ENCODE assay signal across 12 mouse cellular contexts in genomic region chr3:94463926-94464578, GRCm38 (mm10). TPM values are rescaled to one million over a fixed set of nuclear protein-coding genes. Genes with fewer than 3 reads are reported as not detected.
DNase-seq lines count a peak whose midpoint lies in the region; ATAC-seq and TF ChIP-seq lines count a peak whose summit lies in the region.
"Had no signal": no experiment of that assay in that cellular context is flagged by ENCODE, and none has a peak within 500 bp of the region (broad histone marks: within the 10 kb centered on the region; RNA-seq: fewer than 3 reads in every experiment).

No protein-coding gene starts in this region.

- peak; percentile 30 for DNase-seq in layer of hippocampus, adult 11-12 months (ENCODE audit: low spot score)
- no peak for DNase-seq in layer of hippocampus, postnatal 36 days
- DNase-seq in embryonic facial prominence, embryonic 14.5 days (ENCODE audit: low spot score), result peak; percentile 45
- DNase-seq in limb, embryonic 11.5 days (ENCODE audit: low spot score), result peak; percentile 42
- peak; percentile 82 for DNase-seq in midbrain, postnatal 0 days (ENCODE audit: low spot score)
- DNase-seq in adipocyte (ENCODE audit: low spot score), result no peak
- no peak for DNase-seq in urinary bladder, postnatal 4 days (ENCODE audit: low spot score in 2 of 2)
- DNase-seq in natural killer cell, adult 2 months (ENCODE audit: low spot score in 2 of 2), result no peak
- DNase-seq: liver, postnatal 0 days had no signal

- no peak for TF ChIP-seq CTCF in midbrain, postnatal 0 days (IDR thresholded peaks at IDR 0.05)

- H3K9ac ChIP-seq in embryonic facial prominence, embryonic 14.5 days (ENCODE audit: low read depth, low read length), result no peak overlapping the region
- H3K9ac ChIP-seq in limb, embryonic 11.5 days (ENCODE audit: low read length), result no peak overlapping the region
- H3K9ac ChIP-seq in midbrain, postnatal 0 days (replicated peaks; ENCODE audit: low read length, poor library complexity, severe bottlenecking), result no peak overlapping the region
- H3K9ac ChIP-seq: embryonic facial prominence, embryonic 15.5 days; liver, postnatal 0 days had no signal

- H3K27ac ChIP-seq in embryonic facial prominence, embryonic 14.5 days (replicated peaks; ENCODE audit: low read depth, low read length), result no peak overlapping the region
- H3K27ac ChIP-seq in limb, embryonic 11.5 days (replicated peaks; ENCODE audit: low read depth, low read length), result no peak overlapping the region
- peak overlapping the region; percentile 79 for H3K27ac ChIP-seq in midbrain, postnatal 0 days (ENCODE audit: low read depth, low read length)
- H3K27ac ChIP-seq: embryonic facial prominence, embryonic 15.5 days had no signal

- H3K4me1 ChIP-seq in embryonic facial prominence, embryonic 14.5 days (ENCODE audit: control insufficient read depth, insufficient read depth, low read length), result no peaks in the 10 kb centered on the region
- peaks cover 11% of the 10 kb centered on the region for H3K4me1 ChIP-seq in limb, embryonic 11.5 days (ENCODE audit: control insufficient read depth, insufficient read depth, low read length)
- peaks cover 21% of the 10 kb centered on the region for H3K4me1 ChIP-seq in midbrain, postnatal 0 days (ENCODE audit: insufficient read depth, low read length)
- H3K4me1 ChIP-seq: embryonic facial prominence, embryonic 15.5 days had no signal

- 49% methylated on average over 11 of the region's 11 CpGs for WGBS in embryonic facial prominence, embryonic 14.5 days
- 68% methylated on average over 11 of the region's 11 CpGs for WGBS in limb, embryonic 11.5 days
- WGBS in midbrain, postnatal 0 days, result 28% methylated on average over 11 of the region's 11 CpGs

- ATAC-seq in embryonic facial prominence, embryonic 14.5 days (ENCODE audit: low read depth), result peak; percentile 49
- peak; percentile 40; the same call in 1 of the 2 replicates for ATAC-seq in limb, embryonic 11.5 days (ENCODE audit: insufficient number of reproducible peaks, low FRiP score, low TSS enrichment, low read depth)
- peak; percentile 80 for ATAC-seq in midbrain, postnatal 0 days (ENCODE audit: low FRiP score)
- ATAC-seq: liver, postnatal 0 days had no signal

- H3K4me3 ChIP-seq in embryonic facial prominence, embryonic 14.5 days (ENCODE audit: low read depth, low read length), result no peak overlapping the region
- no peak overlapping the region for H3K4me3 ChIP-seq in limb, embryonic 11.5 days (ENCODE audit: low read depth, low read length)
- no peak overlapping the region for H3K4me3 ChIP-seq in midbrain, postnatal 0 days (ENCODE audit: low read depth, low read length)
- H3K4me3 ChIP-seq: embryonic facial prominence, embryonic 15.5 days had no signal

- H3K27me3 ChIP-seq in embryonic facial prominence, embryonic 14.5 days (replicated peaks; ENCODE audit: control insufficient read depth, insufficient read depth, low read length), result no peaks in the 10 kb centered on the region
- no peaks in the 10 kb centered on the region for H3K27me3 ChIP-seq in limb, embryonic 11.5 days (ENCODE audit: control insufficient read depth, insufficient read depth, low read length)
- no peaks in the 10 kb centered on the region for H3K27me3 ChIP-seq in midbrain, postnatal 0 days (ENCODE audit: insufficient read depth, low read length)
- H3K27me3 ChIP-seq: embryonic facial prominence, embryonic 15.5 days had no signal

- no peaks in the 10 kb centered on the region for H3K9me3 ChIP-seq in embryonic facial prominence, embryonic 14.5 days (ENCODE audit: control insufficient read depth, low read length)
- H3K9me3 ChIP-seq in limb, embryonic 11.5 days (ENCODE audit: control insufficient read depth, low read length), result no peaks in the 10 kb centered on the region
- H3K9me3 ChIP-seq in midbrain, postnatal 0 days (ENCODE audit: low read length), result no peaks in the 10 kb centered on the region
- H3K9me3 ChIP-seq: embryonic facial prominence, embryonic 15.5 days had no signal

- no peak overlapping the region for H3K4me2 ChIP-seq in embryonic facial prominence, embryonic 14.5 days (ENCODE audit: low read depth, low read length)
- H3K4me2 ChIP-seq in limb, embryonic 11.5 days (ENCODE audit: low read depth, severe bottlenecking), result no peak overlapping the region
- H3K4me2 ChIP-seq in midbrain, postnatal 0 days (ENCODE audit: low read depth, low read length, poor library complexity, severe bottlenecking), result no peak overlapping the region
- H3K4me2 ChIP-seq: embryonic facial prominence, embryonic 15.5 days had no signal

- H3K36me3 ChIP-seq in embryonic facial prominence, embryonic 14.5 days (ENCODE audit: control insufficient read depth, insufficient read depth, low read length), result no peaks in the 10 kb centered on the region
- no peaks in the 10 kb centered on the region for H3K36me3 ChIP-seq in limb, embryonic 11.5 days (ENCODE audit: control insufficient read depth, insufficient read depth, low read length)
- H3K36me3 ChIP-seq in midbrain, postnatal 0 days (ENCODE audit: insufficient read depth, low read length), result no peaks in the 10 kb centered on the region
- H3K36me3 ChIP-seq: embryonic facial prominence, embryonic 15.5 days had no signal

RNA-seq across cellular contexts. Expression of gene Celf3, which starts 14.0 kb away (rescaled TPM):
- total RNA-seq in layer of hippocampus, postnatal 36 days (2021), result 100 to 1,000 TPM; 156 to 195 TPM
- 8.8 and 9.0 TPM in 2 replicates for polyA plus RNA-seq in embryonic facial prominence, embryonic 14.5 days (2014; fragmentation: Nextera tagmentation; extraction: Ambion mirVana)
- polyA plus RNA-seq in limb, embryonic 11.5 days (2014; fragmentation: Nextera tagmentation; extraction: Ambion mirVana), result 0.68 and 0.88 TPM in 2 replicates
- 203 and 205 TPM in 2 replicates for total RNA-seq in midbrain, postnatal 0 days (2014; rRNA removed)
- polyA plus RNA-seq in midbrain, postnatal 0 days (2015; fragmentation: Nextera tagmentation; extraction: Ambion mirVana), result 187 and 219 TPM in 2 replicates
- total RNA-seq: granulocyte monocyte progenitor cell, adult 5-6 weeks had no signal

RNA-seq across cellular contexts. Expression of gene Riiad1, which starts 16.1 kb away (rescaled TPM):
- 1 to 10 TPM; 5.7 to 6.3 TPM for total RNA-seq in layer of hippocampus, postnatal 36 days (2021)
- 5.5 and 17.2 TPM in 2 replicates for polyA plus RNA-seq in embryonic facial prominence, embryonic 14.5 days (2014; fragmentation: Nextera tagmentation; extraction: Ambion mirVana)
- polyA plus RNA-seq in limb, embryonic 11.5 days (2014; fragmentation: Nextera tagmentation; extraction: Ambion mirVana), result 1.0 and 1.6 TPM in 2 replicates
- 6.6 and 6.7 TPM in 2 replicates for total RNA-seq in midbrain, postnatal 0 days (2014; rRNA removed)
- polyA plus RNA-seq in midbrain, postnatal 0 days (2015; fragmentation: Nextera tagmentation; extraction: Ambion mirVana), result 19.4 and 23.3 TPM in 2 replicates
- total RNA-seq: granulocyte monocyte progenitor cell, adult 5-6 weeks had no signal
- polyA plus RNA-seq: liver, postnatal 0 days had no signal

RNA-seq across cellular contexts. Expression of gene Oaz3, which starts 20.3 kb away (rescaled TPM):
- total RNA-seq in layer of hippocampus, postnatal 36 days (2021), result not detected
- not detected in 2 replicates for polyA plus RNA-seq in embryonic facial prominence, embryonic 14.5 days (2014; fragmentation: Nextera tagmentation; extraction: Ambion mirVana)
- 0.31 and 0.36 TPM in 2 replicates for polyA plus RNA-seq in limb, embryonic 11.5 days (2014; fragmentation: Nextera tagmentation; extraction: Ambion mirVana)
- not detected in 2 replicates for total RNA-seq in midbrain, postnatal 0 days (2014; rRNA removed)
- polyA plus RNA-seq in midbrain, postnatal 0 days (2015; fragmentation: Nextera tagmentation; extraction: Ambion mirVana), result 0.68 and 1.1 TPM in 2 replicates
- polyA plus RNA-seq: small intestine, adult 2 months had no signal

RNA-seq across cellular contexts. Expression of gene Mrpl9, which starts 20.9 kb away (rescaled TPM):
- 10 to 100 TPM; 44.7 to 45.3 TPM for total RNA-seq in layer of hippocampus, postnatal 36 days (2021)
- polyA plus RNA-seq in embryonic facial prominence, embryonic 14.5 days (2014; fragmentation: Nextera tagmentation; extraction: Ambion mirVana), result 52.4 and 59.4 TPM in 2 replicates
- polyA plus RNA-seq in limb, embryonic 11.5 days (2014; fragmentation: Nextera tagmentation; extraction: Ambion mirVana), result 68.0 and 75.2 TPM in 2 replicates
- 52.5 and 56.8 TPM in 2 replicates for total RNA-seq in midbrain, postnatal 0 days (2014; rRNA removed)
- polyA plus RNA-seq in midbrain, postnatal 0 days (2015; fragmentation: Nextera tagmentation; extraction: Ambion mirVana), result 56.1 and 58.7 TPM in 2 replicates

RNA-seq across cellular contexts. Expression of gene Tdrkh, which starts 51.0 kb away (rescaled TPM):
- total RNA-seq in layer of hippocampus, postnatal 36 days (2021), result 10 to 100 TPM; 39.1 to 43.4 TPM
- 8.9 and 9.7 TPM in 2 replicates for polyA plus RNA-seq in embryonic facial prominence, embryonic 14.5 days (2014; fragmentation: Nextera tagmentation; extraction: Ambion mirVana)
- 8.5 and 8.7 TPM in 2 replicates for polyA plus RNA-seq in limb, embryonic 11.5 days (2014; fragmentation: Nextera tagmentation; extraction: Ambion mirVana)
- total RNA-seq in midbrain, postnatal 0 days (2014; rRNA removed), result 12.0 and 18.5 TPM in 2 replicates
- 39.5 and 40.3 TPM in 2 replicates for polyA plus RNA-seq in midbrain, postnatal 0 days (2015; fragmentation: Nextera tagmentation; extraction: Ambion mirVana)
- polyA plus RNA-seq: small intestine, adult 2 months had no signal

Comparison
In these comparisons a context has a peak if more than half of its experiments do, and no peak if none do; other contexts are left out.
1. DNase-seq: peak in layer of hippocampus, adult 11-12 months (single experiment), embryonic facial prominence, embryonic 14.5 days (single experiment), limb, embryonic 11.5 days (single experiment) and midbrain, postnatal 0 days (single experiment); none in layer of hippocampus, postnatal 36 days (0 of 2), adipocyte (single experiment), urinary bladder, postnatal 4 days (0 of 2) and natural killer cell, adult 2 months (0 of 2).
2. RNA of gene Celf3, which starts 14.0 kb away (polyA plus RNA-seq): 187 to 219 TPM in midbrain, postnatal 0 days; 8.8 to 9.0 TPM in embryonic facial prominence, embryonic 14.5 days and 0.68 to 0.88 TPM in limb, embryonic 11.5 days; every median in the first group is over 10 times any median in the second.
3. Peak in every context shown above with its lines, with median percentiles within 50 percentile points of each other: ATAC-seq.